Mouse (Mus musculus) testis, adult 2 months (tissue): ENCODE data around the gene Tmprss11e.

Source experiments
- CTCF ChIP-seq: fragments of 200-500 bp; IDR thresholded peaks from 2 replicates; pipeline ENCODE4 v1.5.1; 2012; ENCODE audit warnings: low read depth, mild to moderate bottlenecking, inconsistent platforms, low read length, moderate library complexity; ENCODE audit not compliant: control insufficient read depth, insufficient read depth, insufficient replicate concordance
- POLR2A ChIP-seq: fragments of 200-500 bp; IDR thresholded peaks from 2 replicates; pipeline ENCODE4 v1.6.1; 2012; ENCODE audit warnings: low read depth, mild to moderate bottlenecking, inconsistent platforms, low read length, moderate library complexity; ENCODE audit not compliant: control insufficient read depth

DNA sequence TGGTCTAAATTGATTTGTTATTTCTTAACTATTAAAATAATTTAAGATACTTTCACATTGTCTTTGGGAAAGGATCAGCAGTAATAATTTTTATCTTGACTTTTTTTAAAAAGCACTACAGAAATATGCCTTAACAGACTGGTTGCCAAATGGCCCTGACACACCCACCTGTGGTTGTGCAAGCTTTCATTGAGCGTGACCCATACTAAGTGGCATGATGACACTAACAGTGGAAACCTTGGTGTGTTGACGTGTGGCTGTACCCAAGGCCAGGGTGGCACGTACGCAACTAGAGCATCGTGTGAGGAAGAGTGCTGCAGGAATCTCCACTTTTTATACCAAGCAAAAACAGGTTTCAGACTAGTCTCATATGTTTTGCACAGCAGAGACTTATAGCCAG, 31.3 kb upstream of the Tmprss11e start:
- no peak for TF ChIP-seq POLR2A
- TF ChIP-seq CTCF, result no peak
